Mouse (Mus musculus): Measurements from ENCODE around the gene Fam213b. TPM values are rescaled to one million over a fixed set of nuclear protein-coding genes. Genes with fewer than 3 reads are reported as not detected.

The Fam213b gene
- total RNA-seq (2021): 100 to 1,000 TPM; 121 to 143 TPM
- long read RNA-seq, experiment 1, transcript Fam213b-201 (7 exons, 883 nt): major isoform, 70 of 72 reads
- long read RNA-seq, experiment 1, partial matches to known transcripts: 2 of 72 reads
- long read RNA-seq, experiment 1, other reads (novel, unspliced or antisense): 0 of 72 reads
- long read RNA-seq, experiment 2, transcript Fam213b-201 (7 exons, 883 nt): major isoform, 80 of 86 reads
- long read RNA-seq, experiment 2, partial matches to known transcripts: 5 of 86 reads
- long read RNA-seq, experiment 2, other reads (novel, unspliced or antisense): 1 of 86 reads

GRCm38 (mm10) chr4:154898506-154899446 is at the start of gene Fam213b:
Fam213b (minus strand) TSS chr4:154899135.
- DNase-seq: peak; percentile 68

GRCm38 (mm10) chr4:154948066-154948939 is 49.4 kb upstream of the Fam213b start:
- no peak for DNase-seq

GRCm38 (mm10) chr4:154946319-154946718 is 47.4 kb upstream of the Fam213b start:
- DNase-seq: peak; percentile 41

GRCm38 (mm10) chr4:154944121-154944590 is 45.2 kb upstream of the Fam213b start:
- DNase-seq: peak; percentile 56

GRCm38 (mm10) chr4:154943323-154944039 is 44.5 kb upstream of the Fam213b start:
- DNase-seq: no peak

- DNase-seq: no peak
These were observed 43.8 kb upstream of the Fam213b start for GRCm38 (mm10) chr4:154942632-154943322.

GRCm38 (mm10) chr4:154941831-154942230 is 42.9 kb upstream of the Fam213b start:
- DNase-seq: no peak

GRCm38 (mm10) chr4:154940156-154940555 is 41.2 kb upstream of the Fam213b start:
- DNase-seq: no peak

GRCm38 (mm10) chr4:154937746-154938145 is 38.8 kb upstream of the Fam213b start:
- DNase-seq: no peak

GRCm38 (mm10) chr4:154936542-154937255 is 37.8 kb upstream of the Fam213b start:
- no peak for DNase-seq

GRCm38 (mm10) chr4:154935788-154936187 is 36.9 kb upstream of the Fam213b start:
- no peak for DNase-seq

GRCm38 (mm10) chr4:154934800-154935199 is 35.9 kb upstream of the Fam213b start:
- no peak for DNase-seq

- no peak for DNase-seq
These were observed 34.5 kb upstream of the Fam213b start for GRCm38 (mm10) chr4:154933306-154933907.

- no peak for DNase-seq
These were observed 30.2 kb upstream of the Fam213b start for GRCm38 (mm10) chr4:154929088-154929660.

GRCm38 (mm10) chr4:154928395-154929087 is 29.6 kb upstream of the Fam213b start, which contains the start of gene Tnfrsf14:
Tnfrsf14 (minus strand) TSS chr4:154928563.
- no peak for DNase-seq

- DNase-seq: no peak
These were observed 29.0 kb upstream of the Fam213b start for GRCm38 (mm10) chr4:154927899-154928337.

GRCm38 (mm10) chr4:154926969-154927898 is 28.3 kb upstream of the Fam213b start:
- no peak for DNase-seq

Data from gastrocnemius, postnatal 10 days (tissue).